24 mouse cellular contexts compared by ENCODE assay signal in the genomic region with DNA sequence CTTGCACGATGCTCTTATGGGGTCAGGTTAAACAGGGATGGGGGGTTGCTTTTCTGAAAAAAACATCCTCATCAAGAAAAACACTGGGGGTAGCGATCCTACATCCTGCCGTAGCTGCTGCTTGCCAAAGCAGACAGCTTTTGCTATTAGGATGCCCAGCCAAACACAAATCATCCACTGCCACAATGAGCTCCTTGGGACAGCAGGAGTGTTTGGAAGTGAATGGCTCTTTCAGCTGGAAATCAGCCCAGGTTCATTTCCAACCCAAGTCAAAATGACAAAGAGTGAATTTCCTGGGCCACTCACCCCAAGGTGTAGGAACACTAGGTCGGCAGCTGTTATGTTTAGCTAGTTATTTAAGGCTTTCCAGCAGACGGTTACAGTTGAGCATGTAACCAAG.
DNase-seq lines count a peak whose midpoint lies in the region.
"Had no signal": no experiment of that assay in that cellular context is flagged by ENCODE, and none has a peak within 500 bp of the region (broad histone marks: within the 10 kb centered on the region; RNA-seq: fewer than 3 reads in every experiment).

No protein-coding gene starts in this region.

- no peaks in the 10 kb centered on the region for H3K9me3 ChIP-seq in heart, embryonic 10.5 days
- H3K9me3 ChIP-seq: embryonic facial prominence, embryonic 15.5 days; heart, embryonic 13.5 days; limb, embryonic 15.5 days had no signal

- H3K27me3 ChIP-seq in heart, embryonic 10.5 days (ENCODE audit: insufficient read depth, poor library complexity, severe bottlenecking): no peaks in the 10 kb centered on the region
- H3K27me3 ChIP-seq: embryonic facial prominence, embryonic 15.5 days; heart, embryonic 13.5 days; limb, embryonic 15.5 days had no signal

- no peak overlapping the region for H3K27ac ChIP-seq in heart, embryonic 10.5 days
- H3K27ac ChIP-seq: embryonic facial prominence, embryonic 15.5 days; heart, embryonic 13.5 days; limb, embryonic 15.5 days; liver, embryonic 14.5 days; macrophage; stomach, postnatal 0 days had no signal

- 78% methylated on average over 5 of the region's 5 CpGs for WGBS in heart, embryonic 10.5 days

- no peaks in the 10 kb centered on the region for H3K36me3 ChIP-seq in heart, embryonic 10.5 days
- H3K36me3 ChIP-seq: embryonic facial prominence, embryonic 15.5 days; heart, embryonic 13.5 days; limb, embryonic 15.5 days had no signal

- peak; percentile 73 to 74 for DNase-seq in cerebellum, postnatal 14 days
- no peak for DNase-seq in cerebellum, adult 18-20 months
- peak; percentile 25 for DNase-seq in heart, embryonic 10.5 days (ENCODE audit: low spot score)
- no peak for DNase-seq in heart, postnatal 4 days
- peak; percentile 21 for DNase-seq in lung, postnatal 10 days
- DNase-seq in lung, adult 18-20 months: no peak
- DNase-seq in Muller cell, postnatal 12 days (ENCODE audit: inconsistent ontology term): peak; percentile 46
- DNase-seq in kidney, adult 9 months: no peak
- DNase-seq: adrenal gland, postnatal 36 days; cerebellum, adult 11 months; gastrocnemius, postnatal 14 days; heart, adult 18-20 months; heart, postnatal 14 days; kidney, adult 11 months; kidney, postnatal 4 days; layer of hippocampus, adult 9-11 months; thymus, adult 2 months; thymus, postnatal 4 days had no signal

- H3K4me1 ChIP-seq in heart, embryonic 10.5 days: peaks cover 6% of the 10 kb centered on the region; the same call in 1 of the 2 replicates
- H3K4me1 ChIP-seq: embryonic facial prominence, embryonic 15.5 days; limb, embryonic 15.5 days had no signal

- no peak overlapping the region for H3K4me3 ChIP-seq in heart, embryonic 10.5 days
- H3K4me3 ChIP-seq: embryonic facial prominence, embryonic 15.5 days; heart, embryonic 13.5 days; limb, embryonic 15.5 days had no signal

Comparison
In these comparisons a context has a peak if more than half of its experiments do, and no peak if none do; other contexts are left out.
1. DNase-seq: peak in cerebellum, postnatal 14 days (2 of 2), heart, embryonic 10.5 days (single experiment), lung, postnatal 10 days (single experiment) and Muller cell, postnatal 12 days (single experiment); none in cerebellum, adult 18-20 months (0 of 2), heart, postnatal 4 days (single experiment), lung, adult 18-20 months (0 of 2) and kidney, adult 9 months (single experiment).